Mouse (Mus musculus): ENCODE measurements around the gene Nfkb1. TPM values are rescaled to one million over a fixed set of nuclear protein-coding genes. Genes with fewer than 3 reads are reported as not detected.

Nfkb1 gene
- polyA plus RNA-seq, 3 experiments from 2014 or later: 95.7 to 123 (median 121) TPM

Other genes starting within 250 kb of the Nfkb1 start
- gene Manba, start 205.9 kb downstream of the Nfkb1 start, polyA plus RNA-seq (2017; shearing (Covaris generic)): 10 to 100 TPM; 18.0 to 26.9 (median 26.4) TPM
- 1 to 10 TPM in 2 of 3 experiments, under 1 TPM in 1; 0.63 to 1.9 (median 1.6) TPM for gene Slc39a8, start 133.7 kb upstream of the Nfkb1 start, polyA plus RNA-seq (2017; shearing (Covaris generic))